ENCODE assay signal across 13 mouse cellular contexts in the genomic region with DNA sequence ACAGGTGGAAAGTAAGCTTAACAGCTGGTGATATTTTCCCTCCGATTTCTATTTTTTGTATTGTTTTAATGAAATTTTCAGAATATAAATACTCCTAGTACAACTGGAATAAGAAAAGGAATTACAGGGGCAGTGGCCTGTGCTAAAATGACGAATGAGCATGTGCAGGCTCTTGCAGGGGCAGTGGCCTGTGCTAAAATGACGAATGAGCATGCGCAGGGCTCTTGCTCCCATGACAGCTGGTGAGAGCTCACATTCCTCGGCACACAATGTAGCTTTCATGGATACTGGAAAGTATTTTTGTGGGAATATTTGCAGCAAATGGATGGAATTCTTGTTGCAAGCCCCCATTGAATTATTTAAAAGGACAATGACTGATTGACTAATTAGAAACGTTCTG. TPM values are rescaled to one million over a fixed set of nuclear protein-coding genes. Genes with fewer than 3 reads are reported as not detected.
A peak's percentile ranks its signal among the peaks of the same experiment; 100 is the strongest.
DNase-seq lines count a peak whose midpoint lies in the region; ATAC-seq and TF ChIP-seq lines count a peak whose summit lies in the region.
"Had no signal": no experiment of that assay in that cellular context is flagged by ENCODE, and none has a peak within 500 bp of the region (broad histone marks: within the 10 kb centered on the region; RNA-seq: fewer than 3 reads in every experiment).

No protein-coding gene starts in this region.

- no peak for TF ChIP-seq CTCF in layer of hippocampus, adult 2 months (conservative IDR thresholded peaks at IDR 0.05)

- H3K9me3 ChIP-seq in hindbrain, embryonic 16.5 days (ENCODE audit: control insufficient read depth, low read length), result no peaks in the 10 kb centered on the region
- H3K9me3 ChIP-seq: heart, embryonic 13.5 days; lung, embryonic 15.5 days had no signal

- H3K4me1 ChIP-seq in hindbrain, embryonic 16.5 days (ENCODE audit: control insufficient read depth, insufficient read depth, low read depth, low read length), result peaks cover 2% of the 10 kb centered on the region; the same call in 1 of the 2 replicates
- H3K4me1 ChIP-seq: lung, embryonic 15.5 days had no signal

- no peak for DNase-seq in layer of hippocampus, adult 2 months (ENCODE audit: low spot score in 2 of 2)
- no peak for DNase-seq in layer of hippocampus, postnatal 10 days (ENCODE audit: low spot score in 2 of 2)
- peak; percentile 94 for DNase-seq in Muller cell, postnatal 12 days (ENCODE audit: inconsistent ontology term)
- peak; percentile 56 for DNase-seq in embryo, embryonic 10.5 days (ENCODE audit: low spot score)
- no peak for DNase-seq in thymus, postnatal 0 days (ENCODE audit: low spot score)
- DNase-seq in frontal cortex, postnatal 14 days (ENCODE audit: low spot score in 2 of 2), result no peak
- DNase-seq: cerebellum, postnatal 25 days; thymus, postnatal 14 days had no signal

- no peak overlapping the region for H3K9ac ChIP-seq in hindbrain, embryonic 16.5 days (ENCODE audit: low read depth, low read length)
- H3K9ac ChIP-seq: heart, embryonic 13.5 days; lung, embryonic 15.5 days had no signal

- H3K27ac ChIP-seq in layer of hippocampus, adult 2 months, result peak overlapping the region; percentile 0; the same call in 1 of the 2 replicates
- H3K27ac ChIP-seq in hindbrain, embryonic 16.5 days (ENCODE audit: low read depth, low read length), result no peak overlapping the region
- H3K27ac ChIP-seq: heart, embryonic 13.5 days; lung, embryonic 15.5 days had no signal

- H3K27me3 ChIP-seq in hindbrain, embryonic 16.5 days (replicated peaks; ENCODE audit: control insufficient read depth, insufficient read depth, low read length), result no peaks in the 10 kb centered on the region
- H3K27me3 ChIP-seq: heart, embryonic 13.5 days; lung, embryonic 15.5 days had no signal

- WGBS in hindbrain, embryonic 16.5 days, result 34% methylated on average over 6 of the region's 6 CpGs

- H3K36me3 ChIP-seq in hindbrain, embryonic 16.5 days (ENCODE audit: control insufficient read depth, insufficient read depth, low read length), result no peaks in the 10 kb centered on the region
- H3K36me3 ChIP-seq: lung, embryonic 15.5 days had no signal

- H3K4me3 ChIP-seq in layer of hippocampus, adult 2 months, result no peak overlapping the region
- H3K4me3 ChIP-seq in hindbrain, embryonic 16.5 days (ENCODE audit: low read length), result no peak overlapping the region
- H3K4me3 ChIP-seq: heart, embryonic 13.5 days; lung, embryonic 15.5 days had no signal

- peak; percentile 60; the same call in 1 of the 2 replicates for ATAC-seq in hindbrain, embryonic 16.5 days
- ATAC-seq: CD4-positive, CD25-positive, alpha-beta regulatory T cell, adult 4 months; inflammation-experienced regulatory T-cells, adult 6 months had no signal

- no peak overlapping the region for H3K4me2 ChIP-seq in hindbrain, embryonic 16.5 days (ENCODE audit: low read length)
- H3K4me2 ChIP-seq: heart, embryonic 13.5 days; lung, embryonic 15.5 days had no signal

RNA-seq across cellular contexts. Expression of a gene that starts 46.5 kb away (rescaled TPM):
- total RNA-seq in layer of hippocampus, adult 2 months (2021), result 10 to 100 TPM; 53.2 to 57.8 TPM
- total RNA-seq in layer of hippocampus, postnatal 10 days (2021), result 10 to 100 TPM; 70.6 to 73.8 TPM
- polyA plus RNA-seq in hindbrain, embryonic 16.5 days (2015; fragmentation: Nextera tagmentation; extraction: Ambion mirVana), result 61.6 and 78.8 TPM in 2 replicates
- polyA plus RNA-seq in thymus, postnatal 0 days (2015; fragmentation: Nextera tagmentation; extraction: Ambion mirVana), result 11.7 and 14.8 TPM in 2 replicates

Comparison
In these comparisons a context has a peak if more than half of its experiments do, and no peak if none do; other contexts are left out.
1. DNase-seq: peak in Muller cell, postnatal 12 days (single experiment) and embryo, embryonic 10.5 days (single experiment); none in layer of hippocampus, adult 2 months (0 of 2), layer of hippocampus, postnatal 10 days (0 of 2), thymus, postnatal 0 days (single experiment) and frontal cortex, postnatal 14 days (0 of 2).